Mouse (Mus musculus): ENCODE data around the gene Crbn.

Crbn gene

GRCm38 (mm10) chr6:106799333-106800226, at the start of gene Crbn:
TSS of gene Crbn (minus strand) at chr6:106800077.
- DNase-seq (ENCODE audit: extremely low read depth, low read depth), result peak; percentile 51

- no peak for DNase-seq (ENCODE audit: extremely low read depth, low read depth)
Measured at GRCm38 (mm10) chr6:106840181-106840580, 40.3 kb upstream of the Crbn start.

- no peak for DNase-seq (ENCODE audit: extremely low read depth, low read depth)
Measured at GRCm38 (mm10) chr6:106838053-106838452, 38.2 kb upstream of the Crbn start.

- DNase-seq (ENCODE audit: extremely low read depth, low read depth), result no peak
Measured at GRCm38 (mm10) chr6:106835316-106835715, 35.4 kb upstream of the Crbn start.

GRCm38 (mm10) chr6:106822329-106822728, 22.5 kb upstream of the Crbn start:
- no peak for DNase-seq (ENCODE audit: extremely low read depth, low read depth)

- no peak for DNase-seq (ENCODE audit: extremely low read depth, low read depth)
Measured at GRCm38 (mm10) chr6:106820566-106820965, 20.7 kb upstream of the Crbn start.

- no peak for DNase-seq (ENCODE audit: extremely low read depth, low read depth)
Measured at GRCm38 (mm10) chr6:106819906-106820305, 20.0 kb upstream of the Crbn start.

- no peak for DNase-seq (ENCODE audit: extremely low read depth, low read depth)
Measured at GRCm38 (mm10) chr6:106819246-106819645, 19.4 kb upstream of the Crbn start.

GRCm38 (mm10) chr6:106810686-106811085, 10.8 kb upstream of the Crbn start:
- DNase-seq (ENCODE audit: extremely low read depth, low read depth), result no peak

GRCm38 (mm10) chr6:106809161-106809560, 9.3 kb upstream of the Crbn start:
- no peak for DNase-seq (ENCODE audit: extremely low read depth, low read depth)

- peak; percentile 31 for DNase-seq (ENCODE audit: extremely low read depth, low read depth)
Measured at GRCm38 (mm10) chr6:106804904-106805303, 5.0 kb upstream of the Crbn start.

- no peak for DNase-seq (ENCODE audit: extremely low read depth, low read depth)
Measured at GRCm38 (mm10) chr6:106800227-106800557, 315 bp upstream of the Crbn start.

GRCm38 (mm10) chr6:106794094-106794814, 5.6 kb downstream of the Crbn start:
- no peak for DNase-seq (ENCODE audit: extremely low read depth, low read depth)

GRCm38 (mm10) chr6:106793621-106794020, 6.3 kb downstream of the Crbn start:
- no peak for DNase-seq (ENCODE audit: extremely low read depth, low read depth)

GRCm38 (mm10) chr6:106793088-106793487, 6.8 kb downstream of the Crbn start:
- no peak for DNase-seq (ENCODE audit: extremely low read depth, low read depth)

- DNase-seq (ENCODE audit: extremely low read depth, low read depth), result no peak
Measured at GRCm38 (mm10) chr6:106792486-106792885, 7.4 kb downstream of the Crbn start.

GRCm38 (mm10) chr6:106791429-106791828, 8.4 kb downstream of the Crbn start:
- DNase-seq (ENCODE audit: extremely low read depth, low read depth), result no peak

- DNase-seq (ENCODE audit: extremely low read depth, low read depth), result no peak
Measured at GRCm38 (mm10) chr6:106787138-106787537, 12.7 kb downstream of the Crbn start.

- no peak for DNase-seq (ENCODE audit: extremely low read depth, low read depth)
Measured at GRCm38 (mm10) chr6:106770046-106770445, 29.8 kb downstream of the Crbn start.

- no peak for DNase-seq (ENCODE audit: extremely low read depth, low read depth)
Measured at GRCm38 (mm10) chr6:106769290-106769866, 30.5 kb downstream of the Crbn start.

GRCm38 (mm10) chr6:106768640-106769289, 31.1 kb downstream of the Crbn start, which contains the start of gene Trnt1:
TSS of gene Trnt1 (plus strand) at chr6:106769120.
- DNase-seq (ENCODE audit: extremely low read depth, low read depth), result peak; percentile 86

GRCm38 (mm10) chr6:106766774-106767173, 33.1 kb downstream of the Crbn start:
- no peak for DNase-seq (ENCODE audit: extremely low read depth, low read depth)

Data from MEL-GATA-1-ER (cell line).